Mouse (Mus musculus) monocyte, adult 2 months (primary cell): ENCODE measurements around the gene Cars2.
"Not testable (repeated sequence)": the region's sequence is repeated elsewhere in the genome, so short reads cannot be mapped to it uniquely, and the experiment has no call there.

Experiments
- DNase-seq, 2 experiments: peaks; one replicate each; pipeline ENCODE4 v3.0.0; 2022; ENCODE audit warnings: low spot score in 2 of 2, low read depth in 1 of 2

The Cars2 gene

DNA sequence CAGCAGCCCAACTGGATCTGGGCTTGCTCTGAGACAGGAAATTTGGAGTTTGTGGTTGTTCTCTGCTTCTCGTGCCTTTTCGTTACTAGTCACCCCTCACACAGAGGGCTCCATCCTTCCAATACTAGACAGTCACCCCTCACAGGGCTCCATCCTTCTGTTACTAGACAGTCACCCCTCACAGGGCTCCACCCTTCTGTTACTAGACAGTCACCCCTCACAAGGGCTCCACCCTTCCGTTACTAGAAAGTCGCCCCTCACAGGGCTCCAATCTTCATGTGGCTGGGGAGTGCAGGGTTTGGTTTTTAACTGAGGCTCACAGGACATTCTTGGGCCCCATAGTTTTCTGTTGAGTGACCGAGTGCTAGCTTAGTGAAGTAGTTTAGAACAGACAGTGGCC, 37.3 kb downstream of the Cars2 start:
- DNase-seq = no peak

DNA sequence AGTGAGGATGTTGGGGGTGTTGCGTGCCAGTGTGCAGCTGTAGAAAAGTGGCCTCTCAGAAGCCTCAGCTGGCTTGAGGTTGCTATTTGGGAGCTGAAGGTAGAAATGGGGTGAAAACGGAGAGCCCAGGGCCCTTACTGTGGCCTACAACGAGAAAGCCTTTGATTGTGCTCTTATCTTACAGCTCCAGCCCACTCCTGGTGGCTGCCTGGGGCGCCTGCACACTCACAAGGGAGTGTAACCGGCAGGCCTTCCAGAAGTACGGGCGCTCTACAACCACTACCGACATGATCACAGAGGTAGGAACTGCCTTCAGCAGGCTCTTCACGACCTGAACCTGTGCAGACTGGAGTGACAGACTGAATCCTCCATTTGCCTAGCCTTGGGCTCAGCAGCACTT, 37.9 kb downstream of the Cars2 start:
- no peak for DNase-seq

GRCm38 (mm10) chr8:11510971-11511370, 39.6 kb downstream of the Cars2 start:
- no peak for DNase-seq

DNA sequence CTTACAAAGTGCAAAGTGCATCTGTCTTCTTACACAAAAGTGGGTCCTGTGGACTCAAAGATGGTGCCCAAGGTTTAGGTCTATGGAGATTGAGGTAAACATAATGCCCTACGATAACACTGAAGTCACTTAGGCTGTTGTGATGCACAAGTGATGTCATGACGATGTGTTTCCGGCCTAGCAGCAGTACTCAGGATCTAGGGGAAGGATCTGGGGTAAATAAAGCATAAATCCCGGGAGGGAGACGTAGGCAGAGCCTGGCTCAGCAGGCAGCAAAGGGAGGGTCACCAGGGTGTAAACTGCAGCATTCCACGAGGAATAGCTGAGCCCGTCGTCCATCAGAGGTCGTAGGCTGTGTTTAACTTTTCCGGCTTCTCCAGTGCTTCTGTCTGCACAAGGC, 41.7 kb downstream of the Cars2 start:
- DNase-seq = no peak

- DNase-seq = peak in 1 of 2 experiments; percentile 14
These were observed 43.8 kb downstream of the Cars2 start for GRCm38 (mm10) chr8:11506802-11507201.

- DNase-seq = no peak
These were observed 44.5 kb downstream of the Cars2 start for GRCm38 (mm10) chr8:11506074-11506473.

DNA sequence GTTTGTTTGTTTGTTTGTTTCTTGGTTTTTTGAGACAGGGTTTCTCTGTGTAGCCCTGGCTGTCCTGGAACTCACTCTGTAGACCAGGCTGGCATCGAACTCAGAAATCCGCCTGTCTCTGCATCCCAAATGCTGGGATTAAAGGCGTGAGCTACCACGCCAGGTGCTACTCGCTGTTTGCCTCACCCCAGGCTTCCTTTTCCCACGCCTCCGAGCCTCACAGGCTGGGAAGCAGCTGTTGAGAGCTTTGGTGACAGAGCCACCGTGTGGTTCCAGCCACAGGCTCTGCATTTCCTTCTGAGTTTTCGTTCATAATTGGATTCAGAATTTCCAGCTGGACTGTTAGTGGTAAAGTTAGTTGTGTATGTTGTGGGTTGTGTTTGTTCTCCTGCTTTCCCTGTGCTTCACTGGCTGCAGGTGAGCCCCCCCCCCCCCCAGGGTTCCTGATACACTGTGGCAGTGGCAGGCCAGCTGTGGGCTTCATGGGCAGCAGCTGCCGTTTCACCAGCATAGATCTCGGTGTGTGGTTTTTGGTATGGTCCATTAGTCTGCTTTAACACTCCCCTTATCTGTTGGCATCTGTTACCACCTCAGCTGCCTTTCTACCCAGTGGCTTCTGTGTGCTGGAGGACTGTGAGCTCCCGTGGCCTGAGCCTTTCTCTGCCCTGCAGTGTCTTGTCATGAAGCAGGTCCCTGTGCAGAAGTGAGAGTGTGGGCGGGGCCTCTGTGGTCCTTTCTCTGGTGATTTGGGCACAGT, 46.9 kb downstream of the Cars2 start:
- no peak for DNase-seq

DNA sequence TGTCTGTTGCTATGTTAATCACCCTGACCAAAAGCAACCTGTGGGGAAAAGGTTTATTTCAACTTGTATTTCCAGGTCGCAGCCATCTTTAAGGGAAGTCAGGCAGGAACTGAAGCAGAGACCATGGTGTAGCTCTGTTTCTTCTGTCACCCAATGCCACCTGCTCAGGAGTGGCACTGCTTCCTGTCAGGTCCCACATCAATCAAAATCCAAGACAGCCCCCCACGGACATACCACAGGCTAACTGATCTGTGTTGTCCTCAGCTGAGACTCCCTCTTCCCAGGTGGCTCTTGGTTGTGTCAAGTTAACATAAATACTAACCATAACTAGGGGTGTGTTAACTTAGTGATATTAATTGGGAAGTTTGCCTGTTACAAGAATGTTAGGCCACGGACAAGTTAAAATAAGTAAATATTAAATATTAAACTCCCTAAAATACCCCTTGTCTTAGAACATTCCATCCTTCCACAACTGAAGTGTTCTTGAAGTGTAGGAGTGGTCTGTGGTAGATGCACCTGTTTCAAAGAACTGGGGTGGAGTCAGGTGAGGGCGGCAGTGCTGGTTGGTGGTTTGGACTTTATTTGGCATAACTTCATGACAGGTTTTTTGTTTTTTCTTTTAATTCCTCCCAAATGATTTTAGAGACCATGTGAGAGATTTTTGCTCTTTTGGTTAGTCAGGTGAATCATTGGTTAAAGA, 51.6 kb downstream of the Cars2 start:
- DNase-seq = no peak

GRCm38 (mm10) chr8:11498281-11498680, 52.3 kb downstream of the Cars2 start:
- DNase-seq = no peak

GRCm38 (mm10) chr8:11497017-11497990, 53.3 kb downstream of the Cars2 start, which contains the start of gene Naxd:
Gene Naxd, plus strand, starts transcription at chr8:11497506.
- peak; percentile 67 to 74 for DNase-seq

GRCm38 (mm10) chr8:11492340-11492739, 58.2 kb downstream of the Cars2 start:
- not testable (repeated sequence) for DNase-seq

DNA sequence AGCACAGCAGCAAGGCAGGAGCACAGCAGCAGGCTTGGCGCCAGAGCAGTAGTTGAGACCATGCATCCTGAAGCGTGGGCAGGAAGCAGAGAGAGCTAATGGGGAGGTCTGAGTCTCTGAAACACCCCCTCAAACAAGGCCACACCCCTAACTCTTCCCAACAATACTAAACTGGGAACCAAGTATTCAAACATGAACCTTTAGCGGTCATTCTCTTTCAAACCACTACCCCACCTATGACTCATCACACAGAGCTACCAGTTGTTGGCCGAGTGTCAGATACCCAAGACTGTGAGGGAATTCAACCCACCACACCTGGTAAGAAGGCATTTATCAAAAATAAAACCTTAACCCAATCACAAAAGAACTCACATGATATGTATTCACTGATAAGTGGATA, 63.4 kb downstream of the Cars2 start:
- no peak for DNase-seq

GRCm38 (mm10) chr8:11486142-11486541, 64.4 kb downstream of the Cars2 start:
- DNase-seq = peak in 1 of 2 experiments; percentile 61

GRCm38 (mm10) chr8:11482537-11482936, 68.0 kb downstream of the Cars2 start:
- no peak for DNase-seq

GRCm38 (mm10) chr8:11481876-11482275, 68.7 kb downstream of the Cars2 start:
- no peak for DNase-seq

DNA sequence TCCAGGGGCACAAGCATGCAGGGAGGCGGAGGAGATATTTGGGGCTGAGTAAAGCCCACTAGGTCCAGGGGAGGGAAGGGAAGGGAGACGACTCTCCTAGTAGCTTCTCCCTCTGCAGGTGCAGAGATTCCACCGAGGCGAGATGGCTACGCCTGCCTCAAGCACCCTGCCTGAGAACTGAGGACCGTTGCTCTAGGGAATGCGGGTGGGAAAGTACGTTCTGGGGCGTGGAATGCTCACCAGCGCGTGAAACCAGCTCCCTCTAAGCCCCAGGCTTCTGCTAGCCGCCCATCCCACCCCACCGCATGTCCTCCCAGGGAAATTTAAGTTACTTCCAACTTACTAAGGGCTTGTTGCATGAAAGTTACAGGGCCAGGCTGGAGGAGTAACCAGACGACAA, 71.0 kb downstream of the Cars2 start:
- no peak for DNase-seq

DNA sequence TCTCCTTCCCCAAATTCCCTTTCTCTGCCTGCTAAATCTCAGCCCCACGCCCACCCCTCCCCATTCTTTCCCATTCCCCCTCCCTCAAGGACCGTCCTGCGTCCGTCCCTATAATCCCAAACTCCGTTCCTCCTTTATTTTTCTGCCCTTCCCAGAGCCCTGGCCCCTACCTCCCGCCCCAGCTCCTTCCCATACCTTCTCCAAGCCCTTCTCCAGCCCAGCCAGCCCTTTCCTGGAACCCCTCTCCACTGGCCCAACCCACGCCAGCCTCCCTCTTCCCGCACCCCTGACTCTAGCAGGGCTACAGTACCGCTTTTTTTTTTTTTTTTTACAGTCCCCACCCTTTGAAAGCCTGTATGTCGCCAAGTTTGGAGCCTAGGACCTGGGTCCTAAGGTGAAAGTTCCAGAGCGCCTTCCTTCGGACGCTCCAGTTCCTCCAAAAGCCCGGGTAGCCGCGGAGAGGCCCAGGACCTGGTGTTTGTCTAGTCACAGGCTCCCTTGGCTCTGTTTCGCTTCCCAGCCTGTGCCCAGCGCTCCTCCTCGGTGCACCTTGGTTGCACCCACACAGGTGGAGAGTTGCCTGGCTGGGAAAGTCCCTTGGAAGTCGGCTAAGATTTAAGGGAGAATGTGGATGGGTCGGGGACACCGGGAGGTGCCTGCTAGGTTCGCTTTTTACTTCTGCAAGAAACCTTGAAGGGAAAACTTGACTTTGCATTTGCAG, 71.6 kb downstream of the Cars2 start:
- DNase-seq = no peak

DNA sequence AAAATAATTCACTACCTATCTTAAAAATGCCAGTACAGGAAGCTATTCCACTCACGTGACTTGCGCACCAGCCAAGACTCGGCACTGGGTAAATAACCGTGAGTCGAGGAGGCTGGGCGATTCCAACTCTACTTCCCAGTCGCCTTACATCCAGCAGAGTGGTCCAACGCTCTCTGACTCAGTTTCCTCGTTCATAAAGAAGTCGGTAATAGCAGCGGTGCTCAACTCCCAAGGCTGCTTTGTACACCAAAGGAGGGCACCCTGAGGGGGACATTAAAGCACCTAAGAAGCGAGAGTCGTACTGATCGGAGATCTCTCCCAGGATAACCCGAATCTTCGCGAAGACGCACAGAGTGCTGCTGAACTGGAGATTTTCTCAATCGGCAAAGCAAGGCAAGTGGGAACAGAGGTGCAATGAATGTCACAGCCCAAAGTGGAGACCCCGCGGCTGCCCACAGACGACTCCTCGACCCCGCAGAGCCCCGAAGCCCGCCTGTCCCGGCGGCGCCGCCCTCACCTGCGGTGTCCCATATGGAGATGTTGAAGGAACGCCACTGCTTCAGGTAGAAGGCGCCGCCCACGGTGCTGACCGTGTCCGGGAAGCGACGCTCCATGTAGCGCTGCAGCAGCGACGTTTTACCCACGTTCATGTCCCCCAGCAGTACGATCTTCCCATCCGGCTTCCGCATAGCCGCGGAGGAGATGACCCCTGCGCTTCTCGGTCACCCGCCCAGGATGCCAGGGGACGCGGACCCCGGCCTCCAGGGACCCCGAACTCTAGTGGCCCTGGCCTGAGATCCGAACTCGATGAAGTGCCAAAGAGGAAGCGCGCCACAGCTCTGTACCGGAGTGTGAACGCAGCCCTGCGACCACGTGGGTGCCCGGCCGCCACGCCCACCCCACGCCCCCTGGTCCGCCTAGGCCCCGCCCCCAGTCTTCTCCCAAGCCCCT, 72.5 kb downstream of the Cars2 start, which contains the start of gene Rab20:
Gene Rab20 (minus strand): TSS at position 900 of the 951 bp plus-strand sequence.
- peak in 1 of 2 experiments; percentile 66 for DNase-seq

GRCm38 (mm10) chr8:11477178-11477553, 73.4 kb downstream of the Cars2 start:
- DNase-seq = no peak
